Mouse (Mus musculus) lung, adult 18-20 months (tissue): ENCODE data around the gene Klhl42.
A peak's percentile ranks its signal among the peaks of the same experiment; 100 is the strongest.

ENCODE experiments used
- DNase-seq, 2 experiments: peaks; one replicate each; pipeline ENCODE4 v3.0.0; 2022; ENCODE audit warnings: mixed read lengths in 2 of 2

Gene Klhl42

DNA sequence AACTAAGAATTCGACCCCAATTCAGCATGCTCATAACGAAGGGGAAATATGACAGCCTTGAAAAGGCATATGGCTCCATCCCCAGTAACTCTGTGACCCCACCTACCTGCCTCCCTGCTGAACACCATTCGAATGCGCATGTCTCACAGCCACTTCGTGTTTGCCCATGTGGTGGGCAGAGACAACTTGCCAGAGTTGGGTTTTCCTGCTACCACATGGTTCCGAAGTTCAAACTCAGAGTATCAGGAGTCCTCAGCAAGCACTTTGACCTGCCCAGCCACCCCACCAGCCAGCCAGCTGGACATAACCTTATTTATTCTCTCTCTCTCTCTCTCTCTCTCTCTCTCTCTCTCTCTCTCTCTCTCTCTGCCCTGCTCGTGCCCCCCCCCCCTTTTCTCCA is 3.4 kb upstream of the Klhl42 start:
- no peak for DNase-seq

DNA sequence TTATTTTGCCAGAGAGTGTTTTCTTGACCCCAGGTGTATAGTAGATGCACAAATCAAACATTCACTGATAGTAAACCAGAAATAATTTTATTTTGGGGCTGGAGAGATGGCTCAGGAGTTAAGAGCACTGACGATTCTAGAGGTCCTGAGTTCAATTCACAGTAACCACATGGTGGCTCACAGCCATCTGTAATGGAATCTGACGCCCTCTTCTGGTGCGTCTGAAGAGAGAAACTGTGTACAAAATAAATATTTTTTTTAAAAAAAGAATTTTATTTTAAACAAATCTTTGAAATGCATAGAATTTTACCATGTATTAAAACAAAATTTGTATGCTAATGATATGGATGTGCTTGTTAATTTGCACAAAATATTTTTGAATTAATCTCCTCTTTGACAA is 2.7 kb upstream of the Klhl42 start:
- no peak for DNase-seq

DNA sequence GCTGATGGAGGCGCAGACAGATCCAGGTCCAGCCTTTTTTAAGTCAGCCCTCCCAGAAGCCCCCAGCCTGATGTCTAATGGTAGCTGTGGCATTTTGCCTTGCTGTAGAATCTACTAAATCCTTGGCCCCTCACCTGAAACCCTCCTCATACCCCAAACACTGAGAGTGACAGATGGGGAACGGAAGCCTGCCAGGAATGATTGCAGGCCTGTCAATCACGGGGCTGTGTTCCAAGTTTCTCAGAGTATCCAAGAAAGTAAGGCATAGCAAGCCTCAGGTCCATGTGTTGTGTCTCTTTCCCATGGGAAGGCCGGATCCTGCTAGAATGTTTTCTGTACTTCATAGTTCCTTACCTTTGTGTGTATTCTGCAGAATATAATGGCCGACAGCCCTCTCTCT is 988 bp upstream of the Klhl42 start:
- DNase-seq = no peak

DNA sequence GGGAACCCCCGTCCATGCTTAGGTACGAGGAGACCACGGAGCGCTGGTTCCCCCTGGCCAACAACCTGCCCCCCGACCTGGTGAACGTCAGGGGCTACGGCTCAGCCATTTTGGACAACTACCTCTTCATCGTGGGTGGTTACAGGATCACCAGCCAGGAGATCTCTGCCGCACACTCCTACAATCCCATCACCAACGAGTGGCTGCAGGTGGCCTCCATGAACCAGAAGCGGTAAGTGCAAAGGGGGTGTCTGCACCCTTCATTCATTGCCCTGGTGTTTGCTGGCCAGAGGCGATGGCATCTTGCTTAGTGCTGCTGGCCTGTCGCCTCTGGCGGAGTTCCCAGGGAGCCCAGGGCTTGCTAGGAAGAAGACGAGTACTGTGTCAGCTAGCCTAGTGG is 957 bp downstream of the Klhl42 start:
- peak in 1 of 2 experiments; percentile 21 for DNase-seq

DNA sequence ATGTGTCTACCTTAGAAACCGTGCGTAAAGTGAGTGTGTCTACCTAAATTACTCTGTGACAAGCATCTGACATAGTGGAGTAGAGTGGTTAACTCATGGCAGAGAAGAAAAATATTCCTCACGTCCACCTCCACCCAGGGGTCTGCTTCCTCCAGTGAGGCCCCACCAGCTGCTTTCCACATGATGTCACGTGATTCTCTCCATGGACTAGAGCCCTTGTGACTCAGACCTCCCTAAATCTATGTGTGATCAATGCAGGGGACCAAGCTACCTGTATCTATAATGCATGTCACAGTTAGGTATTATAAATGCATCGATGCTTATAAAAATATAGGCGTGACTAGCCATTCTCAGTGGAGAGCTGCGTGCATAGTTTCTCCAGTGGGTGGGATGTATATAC is 3.6 kb downstream of the Klhl42 start:
- no peak for DNase-seq

DNA sequence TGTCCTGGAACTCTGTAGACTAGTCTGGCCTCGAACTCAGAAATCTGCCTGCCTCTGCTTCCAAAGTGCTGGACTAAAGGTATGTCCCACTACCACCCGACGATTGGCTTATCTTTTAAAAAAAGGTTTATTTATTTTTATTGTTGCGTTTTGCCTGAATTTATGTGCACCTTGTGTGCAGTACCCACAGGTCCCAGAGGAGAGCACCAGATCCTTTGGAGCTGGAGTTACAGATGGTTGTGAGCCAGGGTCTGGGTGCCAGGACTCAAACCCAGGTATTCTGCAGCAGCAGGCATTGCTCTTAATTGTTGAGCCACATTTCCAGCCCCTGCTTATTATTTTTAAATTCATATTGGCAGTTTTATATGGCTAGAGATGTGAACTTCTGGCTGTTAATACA is 4.9 kb downstream of the Klhl42 start:
- no peak for DNase-seq

DNA sequence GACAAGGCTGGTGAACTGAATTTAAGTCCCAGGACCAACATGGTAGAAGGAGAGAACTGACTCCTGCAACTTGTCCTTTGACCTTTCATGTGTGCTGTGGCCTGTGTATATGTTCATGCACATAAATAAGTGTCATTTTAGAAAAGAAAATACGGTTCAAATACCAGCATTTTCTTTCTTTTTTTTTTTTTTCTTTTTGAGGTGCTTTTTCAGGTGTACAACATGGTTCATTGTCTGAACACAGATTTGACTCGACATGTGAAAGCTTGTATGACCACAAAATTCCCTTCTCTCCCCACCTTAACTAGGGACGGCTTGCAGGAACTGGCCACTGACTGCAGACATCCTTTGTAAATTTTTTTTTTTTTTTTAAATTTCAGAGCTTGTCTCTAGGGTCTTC is 5.8 kb downstream of the Klhl42 start:
- no peak for DNase-seq

DNA sequence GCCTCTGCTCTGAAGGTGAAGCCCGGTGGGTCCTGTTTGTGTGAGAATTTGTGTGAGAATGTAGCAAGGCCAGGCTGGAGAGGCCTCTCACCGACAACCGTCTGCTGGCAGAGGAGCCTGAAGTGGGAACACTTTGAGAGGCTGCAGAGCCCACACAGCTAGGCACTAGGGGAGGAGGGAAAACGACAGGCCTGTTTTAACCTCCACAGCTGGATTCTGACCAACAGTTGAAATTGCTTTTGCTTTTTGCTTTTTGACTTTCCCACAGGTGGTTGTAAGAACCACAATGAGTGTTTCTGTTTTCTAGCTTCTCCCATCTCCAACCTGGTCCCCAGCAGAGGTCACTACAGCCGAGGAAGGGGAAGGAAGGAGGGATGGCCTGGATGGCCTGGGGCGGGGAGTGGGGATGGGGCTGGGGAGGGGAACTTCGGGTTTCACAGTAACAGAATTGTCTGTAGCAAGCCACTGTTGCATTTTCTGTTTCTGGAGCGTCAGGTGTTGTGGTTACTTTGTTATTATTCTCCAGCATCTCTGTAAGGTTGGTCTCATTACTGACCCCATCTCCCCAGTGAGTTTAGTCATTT is 6.3 kb downstream of the Klhl42 start:
- no peak for DNase-seq

DNA sequence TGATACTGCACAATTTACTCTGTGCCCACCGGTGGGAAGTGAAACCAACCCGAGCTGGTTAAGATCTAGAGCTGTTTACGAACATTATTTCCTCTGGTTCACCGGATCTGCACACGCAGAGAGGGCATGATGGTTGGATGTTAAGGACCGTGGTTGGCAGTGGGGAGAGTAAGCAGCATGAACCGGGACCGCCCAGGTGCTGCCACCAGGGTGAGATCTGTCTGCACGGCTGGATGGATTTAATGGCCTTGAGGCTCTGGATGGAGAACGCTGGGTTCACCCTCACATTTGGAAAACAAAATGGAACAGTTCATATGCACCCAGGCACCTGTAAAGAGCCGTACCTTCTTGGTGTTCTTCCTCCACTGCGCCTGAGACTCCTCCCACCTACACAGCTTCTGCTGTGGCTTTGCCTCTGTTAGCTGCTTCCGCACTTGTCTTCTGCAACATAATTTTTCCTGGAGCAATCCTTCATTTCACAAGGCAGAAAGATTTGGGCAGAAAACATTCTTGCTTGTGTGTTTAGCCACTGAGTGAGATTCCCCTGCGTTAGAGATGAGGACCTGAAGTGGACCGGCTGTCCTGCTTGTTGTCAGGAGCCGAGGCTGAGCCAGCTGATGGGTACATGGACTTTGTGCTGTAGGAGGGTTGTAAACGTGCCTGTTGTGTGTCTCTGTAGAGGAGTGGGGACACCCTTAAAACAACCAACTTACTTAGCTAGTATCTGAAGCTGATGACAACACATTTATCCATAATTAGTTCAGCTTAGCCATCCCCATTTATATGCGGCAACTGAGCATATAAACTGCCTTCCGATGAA is 8.5 kb downstream of the Klhl42 start:
- no peak for DNase-seq

DNA sequence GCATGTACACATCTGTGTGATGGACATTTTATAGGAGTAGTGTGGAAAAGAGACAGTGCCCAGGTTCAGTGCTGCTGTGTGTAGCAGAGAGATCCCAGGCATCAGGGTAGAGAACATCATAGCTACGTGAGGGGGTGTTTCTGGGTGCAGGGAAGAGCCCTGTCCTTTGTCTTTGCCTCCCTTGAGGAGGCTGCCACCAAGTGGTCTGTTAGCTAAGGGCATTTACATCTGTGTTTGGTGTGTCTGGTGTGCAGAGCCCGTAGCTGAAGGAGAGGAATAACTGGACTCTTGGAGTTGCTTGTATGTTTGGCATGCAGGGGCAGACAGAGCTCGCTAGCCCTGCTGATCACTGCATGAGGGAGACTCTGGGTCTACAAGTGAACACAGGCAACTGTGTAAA is 11.1 kb downstream of the Klhl42 start:
- DNase-seq = no peak

DNA sequence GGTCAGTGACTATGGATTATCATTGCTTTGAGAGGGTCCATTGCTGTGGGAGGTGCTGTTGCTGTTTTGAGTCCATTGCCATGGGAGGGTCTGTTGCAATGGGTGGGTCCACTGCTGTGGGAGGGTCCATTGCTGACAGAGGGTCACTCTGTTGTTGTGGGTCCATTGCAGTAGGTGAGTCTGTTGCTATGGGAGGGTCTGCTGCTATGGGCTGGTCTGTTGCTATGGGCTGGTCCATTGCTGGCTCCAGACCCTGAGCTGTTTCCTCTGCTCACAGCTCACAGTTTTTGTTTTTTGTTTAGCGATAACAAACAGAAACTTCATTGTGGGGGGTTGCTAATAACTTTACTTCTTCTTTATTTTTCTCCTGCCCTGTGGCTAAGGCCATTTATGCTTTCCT is 14.3 kb downstream of the Klhl42 start:
- no peak for DNase-seq

DNA sequence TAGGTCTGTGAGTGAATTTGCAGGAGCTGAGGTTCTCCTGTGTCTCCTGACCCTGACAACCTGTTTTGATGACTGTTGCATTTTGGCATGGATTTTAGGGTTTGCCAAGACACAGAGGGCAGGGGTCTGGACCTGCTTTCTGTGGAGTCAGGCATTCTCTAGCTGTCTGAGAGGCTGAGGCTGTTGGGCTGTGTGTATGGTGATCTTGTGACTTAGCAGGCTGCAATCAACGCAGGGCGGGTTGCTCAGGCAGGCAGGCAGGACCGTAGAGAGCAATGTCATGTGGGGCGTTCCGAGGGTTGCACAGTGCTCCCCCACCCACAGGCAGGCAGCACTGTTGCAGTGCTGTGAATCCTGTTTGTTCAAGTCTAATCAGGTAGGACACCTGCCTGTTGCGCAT is 15.5 kb downstream of the Klhl42 start:
- no peak for DNase-seq

DNA sequence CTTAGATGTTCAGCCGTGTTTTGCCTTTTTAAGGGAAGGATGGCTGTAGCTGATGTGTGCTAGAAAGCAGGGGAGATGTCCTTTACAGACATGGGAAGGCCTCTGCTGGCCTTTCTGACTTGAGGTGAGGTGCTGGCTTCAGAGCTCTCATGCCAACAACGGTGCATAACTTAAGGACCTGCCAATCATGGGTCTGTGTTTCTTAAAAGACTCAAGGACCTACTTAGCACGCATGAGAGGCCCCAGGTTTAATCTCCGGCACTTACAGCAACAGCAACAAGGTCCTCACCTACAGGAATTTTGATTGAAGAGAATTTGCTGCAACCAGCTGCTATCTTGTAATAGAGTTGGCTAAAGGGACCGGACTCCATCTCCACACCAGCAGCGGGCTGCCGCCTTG is 18.1 kb downstream of the Klhl42 start:
- DNase-seq = peak; percentile 61 to 68

DNA sequence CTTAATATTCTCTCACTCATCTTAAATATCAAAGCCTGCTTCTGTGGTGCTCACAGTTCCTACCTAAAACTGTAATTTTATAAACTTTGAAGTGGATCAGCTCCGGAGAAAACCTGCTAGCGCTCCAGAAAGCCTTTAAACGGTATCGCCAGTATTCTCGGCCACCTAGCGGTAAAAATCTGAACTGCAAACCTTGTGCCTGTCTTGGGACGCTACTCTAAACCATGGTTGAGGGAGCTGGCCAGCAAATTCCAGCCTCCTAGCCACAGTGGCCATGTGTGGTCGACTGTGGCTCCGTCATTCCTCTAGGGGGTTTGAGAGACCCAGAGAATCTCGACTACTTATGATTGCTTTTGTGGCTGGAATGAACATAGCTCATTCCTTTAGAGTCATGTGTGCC is 25.4 kb downstream of the Klhl42 start:
- peak; percentile 76 to 83 for DNase-seq

DNA sequence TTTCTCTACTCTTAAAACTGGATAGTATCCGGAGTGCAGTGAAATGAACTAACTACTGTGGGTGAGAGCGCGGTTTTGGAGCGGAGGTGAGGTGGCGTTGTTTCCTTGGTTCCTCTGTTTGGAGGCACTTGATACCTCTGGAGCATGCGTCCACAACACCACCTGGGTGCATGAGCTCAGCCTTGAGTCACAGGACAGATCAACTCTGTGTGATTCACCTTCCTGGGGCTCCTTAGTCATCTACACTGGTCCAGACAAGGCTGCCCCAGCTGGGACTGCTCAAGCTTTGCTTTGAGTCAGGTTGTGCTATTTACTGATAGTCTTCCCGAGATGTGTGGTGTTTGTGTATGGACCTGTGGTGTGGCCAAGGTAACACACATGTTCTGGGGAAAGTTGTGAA is 26.6 kb downstream of the Klhl42 start:
- DNase-seq = no peak

DNA sequence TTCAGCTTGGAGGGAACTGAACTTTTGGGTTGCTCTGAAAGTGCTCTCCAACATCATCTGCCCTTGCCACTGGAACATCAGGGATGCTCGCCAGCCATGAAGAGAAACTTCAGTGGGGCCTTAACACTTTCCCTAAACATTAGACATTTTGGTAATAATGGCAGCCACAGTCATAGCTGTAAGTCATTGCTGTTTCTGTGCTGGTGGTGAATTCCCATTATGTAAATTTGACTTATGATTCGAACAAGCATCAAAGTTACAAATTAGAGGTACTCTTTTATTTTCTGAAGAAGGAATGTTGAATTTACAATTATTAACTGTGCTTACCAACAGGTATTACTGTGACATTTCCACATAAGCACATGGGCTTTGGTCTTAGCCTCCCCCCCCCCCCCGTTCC is 27.0 kb downstream of the Klhl42 start:
- DNase-seq = no peak

DNA sequence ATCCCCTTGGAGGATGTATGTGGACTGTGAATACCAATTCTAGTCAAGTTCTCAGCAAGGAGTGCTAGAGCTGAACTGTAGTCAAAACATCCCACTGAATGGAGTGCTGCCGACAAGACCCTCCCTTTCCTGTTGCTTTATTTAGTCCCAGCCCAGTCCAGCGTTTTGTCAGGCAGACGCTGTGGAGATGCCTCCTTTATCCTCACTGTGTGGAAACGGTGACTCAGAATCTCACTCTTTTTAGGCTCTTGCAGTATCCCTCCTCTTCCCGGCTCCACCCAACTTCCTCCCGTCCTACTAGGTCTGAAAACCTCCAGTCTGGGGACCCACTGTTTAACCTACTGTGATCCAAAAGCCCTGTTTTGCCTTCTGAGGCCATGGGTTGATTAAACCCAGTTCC is 30.1 kb downstream of the Klhl42 start:
- no peak for DNase-seq

DNA sequence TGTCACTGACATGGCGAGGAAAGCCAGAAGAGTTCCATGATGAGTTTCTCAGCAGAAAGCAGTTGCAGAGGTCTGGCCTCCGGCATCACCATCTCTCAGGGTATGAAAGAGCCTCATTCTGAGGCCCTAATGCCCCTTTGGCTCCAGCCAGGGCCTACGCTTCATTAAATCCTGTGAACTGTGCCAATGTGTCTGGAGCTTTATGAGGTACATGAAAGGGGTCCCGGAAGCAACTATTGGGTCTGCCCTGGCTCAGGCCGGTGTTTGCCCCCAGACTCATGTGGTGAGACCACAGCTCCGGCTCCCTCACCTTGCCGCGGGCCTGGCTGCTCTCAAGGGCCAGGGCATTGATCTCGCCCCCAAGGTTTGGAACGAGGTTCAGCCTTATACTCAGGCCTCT is 36.1 kb downstream of the Klhl42 start:
- DNase-seq = no peak

DNA sequence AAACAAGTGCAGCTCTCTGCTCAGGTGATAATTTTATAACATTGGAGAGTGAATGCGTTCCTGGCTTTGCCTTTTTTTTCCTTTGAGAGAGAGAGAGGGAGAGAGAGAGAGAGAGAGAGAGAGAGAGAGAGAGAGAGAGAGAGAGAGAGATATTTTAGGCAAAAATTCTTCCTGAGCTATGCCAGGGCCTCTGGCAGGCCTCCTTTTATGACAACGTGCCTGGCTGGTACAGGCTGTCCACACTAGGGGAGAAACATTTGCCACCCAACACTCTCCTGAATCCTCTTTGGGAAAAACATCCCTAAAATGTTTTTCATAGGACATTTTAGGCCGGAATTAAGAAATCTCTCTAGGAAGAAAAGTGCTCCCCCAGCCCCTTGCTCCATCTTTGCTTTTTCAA is 47.1 kb downstream of the Klhl42 start:
- DNase-seq = no peak

DNA sequence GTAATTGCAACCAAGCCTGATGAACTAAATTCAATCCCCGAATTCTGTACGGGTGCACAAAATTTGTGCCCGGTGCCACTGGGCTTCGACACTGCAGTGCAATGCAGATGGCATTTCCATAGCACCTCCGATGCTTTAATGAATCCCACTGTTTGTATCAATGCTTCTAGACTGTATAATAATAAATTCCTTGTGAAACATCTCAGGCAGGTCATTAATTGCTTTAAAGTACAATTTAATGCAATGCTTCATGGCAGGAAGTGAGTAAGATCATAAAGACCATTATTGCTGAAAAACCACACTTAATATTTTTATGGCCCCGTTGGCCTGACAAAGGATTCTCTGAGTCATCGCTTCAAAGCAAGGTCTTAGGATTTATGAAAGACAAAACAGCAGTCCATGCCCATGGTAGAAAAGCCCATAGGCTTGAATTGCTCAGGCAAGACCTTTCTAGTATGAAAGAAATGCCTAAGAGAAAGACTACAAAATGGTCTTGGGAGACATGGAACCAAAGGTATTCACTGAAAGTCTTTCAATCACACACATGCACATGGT is 49.5 kb downstream of the Klhl42 start:
- no peak for DNase-seq

DNA sequence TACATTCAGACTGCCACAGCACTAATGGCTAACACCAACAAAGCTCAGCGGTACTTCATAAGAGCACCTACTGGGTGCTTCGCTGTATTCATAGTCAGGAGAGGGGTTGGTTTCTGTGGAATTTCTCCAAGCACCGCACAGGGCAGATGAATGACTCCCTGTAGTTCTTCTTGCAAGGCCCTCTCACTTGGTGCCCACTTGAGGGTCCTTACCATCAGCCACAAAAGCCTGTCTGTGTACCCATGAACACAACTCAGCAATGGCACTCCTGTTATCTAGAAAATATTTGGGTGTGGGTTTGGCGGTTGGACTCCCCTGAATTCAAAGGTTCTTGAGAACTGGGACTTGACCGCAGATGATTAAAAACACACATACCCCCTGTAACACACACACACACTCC is 53.5 kb downstream of the Klhl42 start:
- peak; percentile 23 to 28 for DNase-seq

DNA sequence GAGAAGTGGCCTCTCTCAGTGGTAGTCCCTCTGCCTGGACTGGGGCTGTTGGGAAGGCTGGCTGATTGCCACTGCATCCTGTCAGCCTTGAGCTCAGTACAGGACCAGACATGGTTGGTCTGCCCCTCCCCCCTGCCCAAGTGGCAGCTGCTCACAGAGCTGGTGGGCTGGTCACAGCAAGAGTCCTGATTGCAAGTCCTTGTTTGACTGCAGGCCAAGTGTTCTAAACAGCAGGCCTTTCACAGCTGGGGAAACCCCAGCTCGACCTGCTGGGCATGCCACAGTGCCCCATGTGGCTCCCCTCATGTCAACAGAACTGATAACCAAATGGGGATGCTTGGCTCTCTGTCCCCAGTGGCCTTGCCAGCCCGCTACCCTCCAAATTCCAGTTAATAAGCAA is 54.1 kb downstream of the Klhl42 start:
- peak; percentile 42 to 64 for DNase-seq

DNA sequence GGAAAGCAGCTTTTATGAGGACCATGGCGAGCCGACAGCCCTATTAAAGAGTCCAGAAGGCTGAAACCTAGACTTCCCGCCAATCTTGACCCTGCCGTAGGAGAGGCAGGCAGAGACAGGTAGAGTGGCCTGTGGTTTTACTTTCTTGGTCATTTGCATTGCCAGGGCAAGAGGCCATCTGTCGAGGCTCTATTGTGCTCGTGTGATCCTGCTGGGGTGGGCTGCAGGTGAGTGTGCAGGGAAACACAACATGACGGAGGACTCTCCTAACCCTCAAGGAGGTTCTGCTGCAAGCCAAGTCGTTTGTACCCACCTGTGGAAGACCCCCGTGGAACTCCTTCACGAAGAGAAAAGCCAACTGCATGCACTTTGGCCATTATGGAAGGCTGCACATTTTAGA is 54.6 kb downstream of the Klhl42 start:
- no peak for DNase-seq

DNA sequence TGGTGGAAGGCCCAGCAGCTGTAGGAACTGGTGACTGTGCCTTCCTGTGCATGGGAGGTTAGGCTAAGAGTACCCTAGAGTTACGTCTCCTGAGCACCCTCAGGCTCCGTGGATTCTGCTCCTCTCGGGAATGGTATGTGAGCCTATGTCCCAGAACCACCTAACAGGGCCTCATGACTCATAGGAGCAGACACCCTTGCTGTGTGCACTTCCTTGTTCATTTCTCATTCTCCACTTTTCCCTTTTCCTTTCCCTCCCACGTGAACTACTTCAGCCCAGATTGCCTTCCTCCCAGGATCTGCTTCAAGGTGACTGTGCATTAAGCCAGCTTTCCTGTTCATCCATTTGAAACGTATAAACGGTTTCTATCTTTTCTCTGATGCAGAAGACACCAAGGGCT is 59.9 kb downstream of the Klhl42 start:
- DNase-seq = no peak

DNA sequence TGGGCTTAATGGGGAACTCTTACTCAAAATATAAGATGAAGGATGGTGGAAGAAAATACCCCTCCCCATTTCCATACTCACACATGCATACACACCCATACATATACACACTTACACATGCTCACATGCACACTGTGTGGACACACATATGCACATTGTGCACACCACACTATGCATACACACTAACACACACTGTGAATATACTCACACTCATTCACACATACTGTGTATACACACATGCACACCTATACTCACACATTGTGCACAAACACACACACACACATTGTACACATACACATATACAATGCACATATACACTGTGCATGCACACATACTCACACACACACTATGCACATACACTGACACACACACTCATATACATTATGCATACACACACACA is 60.7 kb downstream of the Klhl42 start:
- no peak for DNase-seq
